Mouse (Mus musculus): ENCODE measurements around the gene Xbp1. TPM values are rescaled to one million over a fixed set of nuclear protein-coding genes. Genes with fewer than 3 reads are reported as not detected.
"Not testable (repeated sequence)": the region's sequence is repeated elsewhere in the genome, so short reads cannot be mapped to it uniquely, and the experiment has no call there.

Xbp1 gene
- polyA plus RNA-seq, 1 experiment: 62.4 TPM

GRCm38 (mm10) chr11:5509215-5510098, 11.0 kb upstream of the Xbp1 start:
- no peak overlapping the region for H3ac ChIP-seq (ENCODE audit: control insufficient read depth, insufficient read length, low read depth)
- no peak for TF ChIP-seq CTCF (IDR thresholded peaks at IDR 0.05; ENCODE audit: control insufficient read depth, insufficient read depth, insufficient read length)
- no peak for TF ChIP-seq MAX (IDR thresholded peaks at IDR 0.05)
- TF ChIP-seq USF1 (IDR thresholded peaks at IDR 0.05; ENCODE audit: low read depth): no peak
- TF ChIP-seq FOSL1 (IDR thresholded peaks at IDR 0.05; ENCODE audit: insufficient read depth, low read length, poor library complexity, severe bottlenecking): no peak
- no peak for TF ChIP-seq CEBPB (IDR thresholded peaks at IDR 0.05; ENCODE audit: low read depth)
- TF ChIP-seq MYOG (IDR thresholded peaks at IDR 0.05; ENCODE audit: control insufficient read depth, extremely low read depth, insufficient read length): no peak
- TF ChIP-seq MYOD1 (IDR thresholded peaks at IDR 0.05; ENCODE audit: control insufficient read depth, insufficient read length, low read depth): no peak
- H3K79me3 ChIP-seq (ENCODE audit: low read depth): no peaks in the 10 kb centered on the region
- H3K79me2 ChIP-seq (ENCODE audit: control insufficient read depth, insufficient read depth): no peaks in the 10 kb centered on the region
- no peak overlapping the region for H3K4me3 ChIP-seq (ENCODE audit: insufficient read depth, poor library complexity, severe bottlenecking)
- no peaks in the 10 kb centered on the region for H3K36me3 ChIP-seq (ENCODE audit: control insufficient read depth, insufficient read depth)
- peaks cover 6% of the 10 kb centered on the region for H3K27me3 ChIP-seq (ENCODE audit: control insufficient read depth, insufficient read depth, insufficient read length)

GRCm38 (mm10) chr11:5510099-5510391, 10.4 kb upstream of the Xbp1 start:
- Histone ChIP-seq H3K79me3 (ENCODE audit: low read depth) (no peaks in the 10 kb centered on the region), H3K36me3 (ENCODE audit: control insufficient read depth, insufficient read depth) (no peaks in the 10 kb centered on the region), H3K79me2 (ENCODE audit: control insufficient read depth, insufficient read depth) (no peaks in the 10 kb centered on the region), H3ac (ENCODE audit: control insufficient read depth, insufficient read length, low read depth) (no peak overlapping the region), H3K4me3 (ENCODE audit: insufficient read depth, poor library complexity, severe bottlenecking) (no peak overlapping the region), H3K27me3 (ENCODE audit: control insufficient read depth, insufficient read depth, insufficient read length) (peaks cover 6% of the 10 kb centered on the region)
- TF ChIP-seq MYOD1 (IDR thresholded peaks at IDR 0.05; ENCODE audit: control insufficient read depth, insufficient read length, low read depth) (no peak), MAX (IDR thresholded peaks at IDR 0.05) (no peak), CTCF (IDR thresholded peaks at IDR 0.05; ENCODE audit: control insufficient read depth, insufficient read depth, insufficient read length) (no peak), USF1 (IDR thresholded peaks at IDR 0.05; ENCODE audit: low read depth) (no peak), FOSL1 (IDR thresholded peaks at IDR 0.05; ENCODE audit: insufficient read depth, low read length, poor library complexity, severe bottlenecking) (no peak), MYOG (IDR thresholded peaks at IDR 0.05; ENCODE audit: control insufficient read depth, extremely low read depth, insufficient read length) (no peak), CEBPB (IDR thresholded peaks at IDR 0.05; ENCODE audit: low read depth) (no peak)

GRCm38 (mm10) chr11:5510686-5511085, 9.8 kb upstream of the Xbp1 start:
- not testable (repeated sequence) for H3K36me3 ChIP-seq (ENCODE audit: control insufficient read depth, insufficient read depth); H3ac ChIP-seq (ENCODE audit: control insufficient read depth, insufficient read length, low read depth); H3K4me3 ChIP-seq (ENCODE audit: insufficient read depth, poor library complexity, severe bottlenecking); H3K79me3 ChIP-seq (ENCODE audit: low read depth); H3K79me2 ChIP-seq (ENCODE audit: control insufficient read depth, insufficient read depth); H3K27me3 ChIP-seq (ENCODE audit: control insufficient read depth, insufficient read depth, insufficient read length)

- Histone ChIP-seq H3K79me3 (ENCODE audit: low read depth) (no peaks in the 10 kb centered on the region), H3K36me3 (ENCODE audit: control insufficient read depth, insufficient read depth) (no peaks in the 10 kb centered on the region), H3K27me3 (ENCODE audit: control insufficient read depth, insufficient read depth, insufficient read length) (peaks cover 6% of the 10 kb centered on the region), H3ac (ENCODE audit: control insufficient read depth, insufficient read length, low read depth) (no peak overlapping the region), H3K79me2 (ENCODE audit: control insufficient read depth, insufficient read depth) (no peaks in the 10 kb centered on the region), H3K4me3 (ENCODE audit: insufficient read depth, poor library complexity, severe bottlenecking) (no peak overlapping the region)
- TF ChIP-seq USF1 (IDR thresholded peaks at IDR 0.05; ENCODE audit: low read depth) (no peak), MYOG (IDR thresholded peaks at IDR 0.05; ENCODE audit: control insufficient read depth, extremely low read depth, insufficient read length) (no peak), MYOD1 (IDR thresholded peaks at IDR 0.05; ENCODE audit: control insufficient read depth, insufficient read length, low read depth) (no peak), MAX (IDR thresholded peaks at IDR 0.05) (no peak), FOSL1 (IDR thresholded peaks at IDR 0.05; ENCODE audit: insufficient read depth, low read length, poor library complexity, severe bottlenecking) (no peak), CEBPB (IDR thresholded peaks at IDR 0.05; ENCODE audit: low read depth) (no peak), CTCF (IDR thresholded peaks at IDR 0.05; ENCODE audit: control insufficient read depth, insufficient read depth, insufficient read length) (no peak)
Observed at GRCm38 (mm10) chr11:5512099-5512725, 8.2 kb upstream of the Xbp1 start.

- Histone ChIP-seq H3K79me3 (ENCODE audit: low read depth) (no peaks in the 10 kb centered on the region), H3K36me3 (ENCODE audit: control insufficient read depth, insufficient read depth) (no peaks in the 10 kb centered on the region), H3K4me3 (ENCODE audit: insufficient read depth, poor library complexity, severe bottlenecking) (no peak overlapping the region), H3ac (ENCODE audit: control insufficient read depth, insufficient read length, low read depth) (no peak overlapping the region), H3K27me3 (ENCODE audit: control insufficient read depth, insufficient read depth, insufficient read length) (peaks cover 6% of the 10 kb centered on the region), H3K79me2 (ENCODE audit: control insufficient read depth, insufficient read depth) (no peaks in the 10 kb centered on the region)
- no peak for TF ChIP-seq MAX (IDR thresholded peaks at IDR 0.05)
- no peak for TF ChIP-seq USF1 (IDR thresholded peaks at IDR 0.05; ENCODE audit: low read depth)
- no peak for TF ChIP-seq MYOD1 (IDR thresholded peaks at IDR 0.05; ENCODE audit: control insufficient read depth, insufficient read length, low read depth)
- no peak for TF ChIP-seq CTCF (IDR thresholded peaks at IDR 0.05; ENCODE audit: control insufficient read depth, insufficient read depth, insufficient read length)
- TF ChIP-seq MYOG (IDR thresholded peaks at IDR 0.05; ENCODE audit: control insufficient read depth, extremely low read depth, insufficient read length): no peak
- TF ChIP-seq FOSL1 (IDR thresholded peaks at IDR 0.05; ENCODE audit: insufficient read depth, low read length, poor library complexity, severe bottlenecking): no peak
- no peak for TF ChIP-seq CEBPB (IDR thresholded peaks at IDR 0.05; ENCODE audit: low read depth)
Observed at GRCm38 (mm10) chr11:5512961-5513360, 7.5 kb upstream of the Xbp1 start.
